Mouse (Mus musculus): ENCODE data around the gene Zfp202.
"Not testable (repeated sequence)": the region's sequence is repeated elsewhere in the genome, so short reads cannot be mapped to it uniquely, and the experiment has no call there.

Zfp202 gene

DNA sequence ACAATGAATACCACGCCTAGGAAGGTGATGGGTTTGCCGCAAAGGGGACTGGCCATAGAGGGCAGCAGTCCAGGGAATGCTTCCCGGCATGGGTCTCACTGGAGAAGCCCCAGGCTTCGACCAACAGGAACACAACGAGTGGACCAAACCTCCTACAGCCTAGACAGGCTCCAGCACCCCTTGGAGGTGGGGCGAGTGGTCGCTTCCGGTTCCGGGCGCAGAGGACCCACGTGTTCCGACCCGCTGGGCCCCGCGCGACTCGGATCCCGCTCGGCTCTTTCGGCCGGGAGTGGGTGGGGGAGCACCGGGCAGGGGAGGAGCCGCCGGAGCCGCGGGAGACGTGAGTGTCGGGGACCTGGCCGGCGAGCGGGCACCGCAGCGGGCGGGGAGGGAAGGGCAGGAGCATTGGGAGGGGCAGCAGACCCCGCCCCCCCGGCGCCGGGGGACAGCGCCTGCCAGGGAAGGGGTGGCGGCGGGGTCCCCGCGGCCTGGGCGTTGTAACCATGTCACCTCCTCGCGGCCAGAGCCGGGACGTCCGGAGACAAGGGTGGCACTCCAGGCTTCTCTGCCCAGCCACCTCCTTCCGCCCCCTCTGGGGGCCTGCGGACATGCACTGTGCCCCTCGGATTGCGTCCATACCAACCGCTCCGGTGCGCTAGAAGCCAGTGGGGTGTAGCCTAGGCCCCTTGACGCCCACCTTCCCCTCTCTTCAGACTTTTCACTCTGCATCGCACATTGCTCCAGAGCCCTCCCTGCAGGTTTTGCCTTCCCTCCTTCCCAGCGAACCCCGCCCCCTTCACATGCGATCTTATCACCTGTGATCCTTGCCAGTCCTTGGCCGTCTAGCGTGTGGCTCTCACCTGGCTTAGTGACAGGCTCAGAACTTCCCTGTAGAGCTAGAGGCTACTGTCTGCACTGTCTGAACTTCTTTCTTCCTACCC, at the start of gene Zfp202:
Gene Zfp202 (plus strand): TSS at position 219 of the 941 bp plus-strand sequence.
- peak; percentile 75 for DNase-seq

DNA sequence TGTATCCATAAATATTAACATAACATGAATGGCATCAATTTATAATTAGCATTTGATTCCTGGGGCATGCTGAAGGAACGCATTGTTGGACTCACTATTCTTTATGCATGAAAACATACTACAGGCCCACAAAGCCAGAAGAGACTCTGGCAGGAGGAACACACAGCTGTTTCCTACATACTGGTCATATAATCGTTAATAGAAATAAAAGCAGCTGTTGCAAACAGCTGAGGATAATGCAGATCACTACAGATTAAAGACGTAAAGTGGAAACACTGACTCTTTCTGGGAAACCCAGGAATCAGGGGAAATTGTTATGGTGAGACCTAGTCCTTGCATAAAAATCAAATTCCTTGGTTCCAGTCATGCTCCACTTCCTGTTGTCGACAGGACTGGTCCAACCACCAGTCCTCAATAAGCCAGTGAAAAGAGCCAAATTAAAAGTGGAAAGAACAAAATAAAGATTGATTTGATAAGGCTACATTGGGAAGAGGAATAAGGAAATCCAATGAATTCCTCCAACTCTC, 36.9 kb upstream of the Zfp202 start:
- DNase-seq: no peak

DNA sequence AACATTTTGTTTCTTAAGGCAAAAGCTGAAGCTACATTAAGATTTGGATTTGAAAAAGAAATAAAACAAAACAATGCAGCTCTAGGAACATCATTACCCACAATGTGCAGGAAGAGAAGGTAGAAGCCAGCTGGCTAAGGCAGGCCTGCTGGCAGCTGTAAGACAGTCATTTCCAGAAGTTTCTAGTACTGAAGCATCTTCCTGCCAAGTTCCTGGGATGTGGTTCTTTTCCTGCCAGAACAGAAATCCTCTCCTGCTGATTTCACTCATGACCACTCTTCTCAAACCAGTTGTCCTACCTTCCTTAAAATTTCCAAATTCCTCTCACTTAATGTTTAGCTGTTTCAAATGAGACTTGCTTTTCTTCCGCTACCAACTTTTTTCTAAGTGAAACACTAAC, 25.7 kb upstream of the Zfp202 start:
- no peak for DNase-seq

DNA sequence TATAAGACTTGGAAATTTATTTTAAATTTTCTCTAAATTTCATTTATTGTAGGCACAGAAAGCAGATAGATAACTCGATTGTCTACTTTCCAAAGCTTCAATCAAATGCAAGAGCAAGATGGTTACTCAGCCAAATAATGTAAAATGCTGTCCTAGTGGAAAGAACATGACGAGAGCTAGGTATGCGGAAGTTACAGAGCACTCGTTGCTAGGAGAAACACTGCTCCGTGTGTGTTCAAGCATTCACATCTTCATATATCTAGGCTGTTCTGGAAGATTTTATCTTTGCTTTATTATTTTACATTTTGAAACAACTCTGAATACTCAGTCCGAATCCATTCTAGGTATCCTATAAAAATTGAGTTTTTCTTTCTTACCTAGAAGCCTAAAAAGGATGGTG, 15.1 kb upstream of the Zfp202 start:
- no peak for DNase-seq

DNA sequence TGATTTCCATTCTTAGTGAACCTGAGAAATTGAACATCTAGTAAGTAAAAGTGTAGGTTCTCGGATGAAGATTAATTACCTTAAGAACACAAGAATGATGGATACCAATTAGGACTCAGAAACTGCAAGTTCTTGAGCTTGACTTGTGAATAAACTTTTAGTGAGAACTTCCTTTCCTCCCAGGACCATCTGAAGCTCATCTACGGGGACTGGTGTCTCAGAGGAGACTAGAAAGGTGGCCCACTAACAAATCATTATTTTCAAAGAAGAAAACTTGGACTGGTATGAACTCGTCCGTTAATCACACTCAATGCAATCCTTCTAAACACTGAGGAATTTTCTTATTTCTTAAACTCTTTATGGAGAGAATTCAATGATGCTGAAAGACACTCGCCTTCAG, 11.5 kb upstream of the Zfp202 start, which contains the start of gene Olfr986:
Gene Olfr986 (plus strand): TSS at position 301 of the 400 bp plus-strand sequence.
- no peak for DNase-seq

DNA sequence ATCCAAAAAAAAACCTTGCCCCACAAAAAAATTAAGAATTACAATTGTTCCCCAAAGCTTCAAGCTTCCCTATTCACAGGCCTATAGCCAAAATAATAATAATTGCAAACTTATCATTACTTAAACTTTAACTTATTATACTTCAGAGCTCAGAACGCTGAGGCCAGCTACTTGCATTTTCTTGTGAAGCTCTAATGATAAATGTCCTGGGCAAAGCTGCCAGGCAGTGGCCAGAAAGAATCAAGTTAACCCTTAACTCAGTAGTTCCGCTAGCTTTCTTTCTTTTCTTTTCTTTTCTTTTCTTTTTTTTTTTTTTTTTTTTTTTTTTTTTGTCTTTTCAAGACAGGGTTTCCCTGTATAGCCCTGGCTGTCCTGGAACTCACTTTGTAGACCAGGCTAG, 7.0 kb upstream of the Zfp202 start:
- DNase-seq: not testable (repeated sequence)

DNA sequence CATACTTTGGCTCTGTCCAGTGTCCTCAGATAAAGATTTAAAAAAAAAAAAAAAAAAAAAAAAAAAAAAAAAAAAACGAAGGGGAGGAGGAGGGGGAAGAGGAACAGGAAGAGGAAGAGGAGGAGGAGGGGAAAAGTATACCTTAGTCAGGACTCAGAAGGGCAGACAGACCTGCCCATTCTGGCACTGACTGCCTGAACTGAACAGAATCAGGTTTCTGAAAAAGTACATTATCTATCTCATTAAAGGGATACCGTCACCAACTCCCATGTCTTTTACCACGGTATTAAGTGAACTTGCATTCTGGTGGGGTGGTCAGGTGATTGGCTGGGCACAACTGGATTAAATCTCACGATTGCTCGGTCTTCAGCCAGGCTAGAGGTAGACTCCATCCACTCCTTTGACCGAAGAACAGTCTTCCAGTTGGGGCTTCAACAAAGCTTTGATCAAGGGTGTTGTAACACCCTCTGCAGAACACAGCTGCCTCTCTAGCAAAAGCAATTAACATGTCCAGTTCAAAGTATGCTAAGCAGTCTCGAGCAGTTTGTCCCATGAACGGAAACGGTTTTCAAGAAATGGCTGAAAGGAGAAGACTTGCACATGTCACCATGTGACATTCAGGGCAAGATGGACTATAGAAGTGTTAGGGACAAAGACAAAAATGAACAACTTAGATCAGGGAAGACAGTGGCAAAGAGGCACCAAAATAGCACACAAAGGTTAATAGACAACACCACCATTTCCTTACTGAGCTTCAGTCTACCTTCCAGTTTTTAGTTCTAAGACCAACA, 835 bp upstream of the Zfp202 start:
- no peak for DNase-seq

DNA sequence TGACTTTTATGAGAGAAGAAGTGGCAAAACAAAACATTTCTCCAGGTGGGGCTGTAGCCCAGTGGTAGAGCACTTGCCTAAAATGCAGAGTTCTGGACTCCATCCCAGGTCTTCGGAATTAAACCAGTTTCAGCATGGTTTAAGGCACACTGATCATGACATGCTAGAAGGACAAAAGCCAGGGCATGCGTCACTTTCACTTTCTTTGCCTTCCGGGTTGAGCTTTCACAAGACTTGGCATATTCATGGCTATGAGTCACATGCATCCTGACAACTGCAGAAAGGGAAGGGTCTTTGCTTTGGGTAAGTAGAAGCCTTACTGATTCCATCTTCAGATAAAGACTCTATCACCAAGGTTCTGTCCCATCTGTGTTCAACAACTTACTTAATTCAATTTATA, 3.9 kb downstream of the Zfp202 start:
- DNase-seq: no peak

DNA sequence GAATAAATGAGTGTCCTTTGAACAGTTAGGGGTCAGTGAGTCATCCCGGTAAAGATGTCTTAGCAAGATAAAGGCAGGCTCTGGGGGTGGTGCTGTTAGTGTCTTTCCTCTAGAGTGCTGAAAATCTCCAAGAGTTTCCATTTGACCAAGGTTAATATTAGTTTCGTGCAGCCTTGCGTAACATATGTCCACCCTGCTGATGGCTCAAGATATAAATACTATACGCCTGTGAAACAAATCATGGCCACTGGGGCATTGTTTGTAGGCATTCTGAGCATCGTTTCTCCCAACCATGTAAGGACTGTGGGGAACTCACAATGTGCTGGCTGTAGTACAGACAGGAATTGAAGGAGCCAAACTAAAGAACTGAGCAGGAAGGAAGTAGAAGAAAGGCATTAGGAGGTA, 14.4 kb downstream of the Zfp202 start:
- DNase-seq: no peak

DNA sequence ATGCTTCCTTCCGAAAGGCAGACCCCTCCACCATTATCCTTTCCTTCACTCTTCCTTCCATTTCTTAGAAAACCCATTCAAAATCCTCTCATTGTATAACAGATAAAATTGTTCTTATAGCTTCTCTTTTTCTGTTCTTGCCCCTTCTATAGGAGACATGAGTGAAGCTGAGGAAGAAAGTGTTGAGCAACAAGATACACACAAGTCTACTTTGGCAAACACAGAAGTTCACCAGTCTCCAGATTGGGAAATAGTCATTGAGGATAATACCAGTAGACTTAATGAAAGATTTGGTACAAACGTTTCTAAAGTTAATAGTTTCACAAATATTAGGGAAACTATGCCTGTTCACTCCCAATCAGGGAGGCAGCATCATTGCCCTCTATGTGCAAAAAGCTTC, 18.6 kb downstream of the Zfp202 start:
- DNase-seq: no peak

DNA sequence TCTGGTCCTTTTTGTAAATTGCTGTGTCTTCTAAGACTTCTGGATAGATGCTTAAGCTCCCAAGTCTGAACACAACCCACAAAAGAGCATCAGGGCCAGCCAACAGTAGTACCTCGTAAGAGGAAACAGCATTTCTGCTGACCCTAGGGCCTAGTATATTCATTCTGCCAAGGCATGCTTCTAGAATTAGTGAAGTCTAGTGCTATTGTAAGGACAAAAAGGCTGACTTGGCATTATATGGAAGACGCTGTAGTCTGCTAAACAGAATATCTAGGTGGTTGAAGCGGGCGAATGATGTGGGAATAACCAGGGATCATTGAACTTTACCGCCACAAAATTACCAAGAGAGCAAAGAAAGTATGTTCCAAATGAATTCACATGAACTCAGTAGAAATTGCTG, 21.9 kb downstream of the Zfp202 start:
- DNase-seq: no peak

DNA sequence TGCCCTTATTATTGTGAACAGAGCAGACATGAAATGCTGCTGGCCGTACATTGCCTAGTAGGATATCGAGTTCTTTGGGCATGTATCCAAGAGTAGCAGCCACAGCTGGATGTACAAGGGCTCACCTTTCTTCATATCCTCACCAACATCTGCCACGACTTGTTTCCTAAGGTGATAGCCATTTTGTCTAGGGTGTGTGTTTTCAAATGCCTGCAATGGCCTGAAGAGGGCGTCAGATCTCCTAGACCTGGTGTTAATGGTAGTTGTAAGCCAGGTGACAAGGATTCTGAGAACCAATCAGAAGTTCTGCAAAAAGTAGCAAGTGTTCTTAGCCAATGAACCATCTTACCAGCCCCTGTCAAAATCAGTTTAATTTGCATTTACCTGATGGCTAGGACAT, 24.5 kb downstream of the Zfp202 start:
- no peak for DNase-seq

DNA sequence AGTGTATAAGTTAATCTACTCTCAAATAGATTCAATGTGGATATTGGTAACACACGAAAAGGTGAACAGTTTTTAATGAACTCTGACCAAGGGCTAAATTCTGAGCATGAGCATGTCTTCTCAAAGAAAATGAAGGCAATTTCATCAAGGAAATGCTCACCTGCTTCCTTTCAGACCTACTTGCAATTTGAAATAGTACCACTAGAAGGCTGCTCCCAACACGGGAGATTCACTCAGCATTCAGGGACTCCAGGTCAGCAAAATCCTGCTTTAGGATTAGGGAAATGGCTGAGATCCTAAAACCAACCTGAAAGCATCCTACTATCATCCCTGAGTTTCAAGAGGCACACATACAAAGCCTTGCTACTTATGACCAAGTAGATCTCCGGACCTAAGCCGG, 32.2 kb downstream of the Zfp202 start:
- no peak for DNase-seq

DNA sequence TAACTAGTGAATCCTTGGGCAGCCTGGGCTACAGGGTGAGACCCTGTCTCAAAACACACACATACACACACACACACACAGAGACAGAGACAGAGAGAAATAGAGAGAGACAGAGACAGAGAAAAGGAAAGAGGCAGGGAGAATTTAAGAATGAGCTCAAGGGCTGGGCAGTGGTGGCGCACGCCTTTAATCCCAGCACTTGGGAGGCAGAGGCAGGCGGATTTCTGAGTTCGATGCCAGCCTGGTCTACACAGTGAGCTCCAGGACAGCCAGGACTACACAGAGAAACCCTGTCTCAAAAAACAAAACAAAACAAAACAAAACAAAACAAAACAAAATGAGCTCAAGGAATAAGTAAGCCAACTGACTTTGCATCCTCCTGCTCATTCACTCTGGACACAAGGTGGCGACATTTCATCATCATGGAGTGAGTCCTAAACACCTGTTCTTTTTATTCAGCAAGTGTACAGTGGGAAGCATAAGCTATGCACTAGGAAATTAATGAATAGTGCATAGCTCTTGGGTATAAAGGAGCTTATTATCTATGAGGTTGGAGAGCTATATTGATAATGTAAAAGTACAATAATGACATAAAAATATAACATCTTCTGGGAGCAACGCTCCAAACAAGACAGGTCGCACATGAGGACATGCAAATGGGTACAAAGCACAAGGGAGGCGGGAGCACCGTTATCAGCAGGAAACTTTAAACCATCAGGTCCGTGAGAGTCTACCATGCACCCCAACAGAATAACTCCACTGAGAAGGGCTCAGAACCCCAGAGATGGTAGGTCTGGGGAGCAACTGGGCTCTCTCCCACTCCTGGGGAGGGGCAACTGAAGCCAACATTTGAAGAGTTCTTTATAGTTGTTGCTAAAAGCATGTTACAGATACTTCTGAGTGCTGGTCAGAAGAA, 36.0 kb downstream of the Zfp202 start:
- DNase-seq: peak; percentile 47

DNA sequence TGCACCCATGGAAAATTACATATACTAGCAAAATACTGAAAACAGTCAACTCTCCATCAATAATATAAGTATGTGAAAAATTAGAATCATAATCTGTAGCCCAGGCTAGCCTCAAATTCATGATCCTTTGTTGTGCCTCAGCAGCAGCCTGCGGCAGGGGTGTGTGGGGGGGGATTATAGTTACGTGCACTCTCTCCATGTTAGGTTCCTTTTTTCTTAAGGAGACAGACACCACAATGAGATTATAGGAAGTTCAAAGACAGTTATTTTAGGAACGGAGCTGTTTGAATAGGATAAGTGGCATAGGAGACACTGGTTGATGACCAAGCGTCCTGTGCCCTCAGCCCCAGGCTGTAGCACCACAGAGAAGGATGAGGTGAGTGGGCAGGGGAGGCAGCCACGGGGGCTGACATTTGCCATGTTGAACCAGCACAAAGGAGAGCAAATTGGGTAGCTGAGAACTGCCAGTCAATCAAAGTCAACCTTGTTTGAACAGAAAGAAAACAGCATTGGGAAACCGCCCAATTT, 36.8 kb downstream of the Zfp202 start:
- DNase-seq: no peak

DNA sequence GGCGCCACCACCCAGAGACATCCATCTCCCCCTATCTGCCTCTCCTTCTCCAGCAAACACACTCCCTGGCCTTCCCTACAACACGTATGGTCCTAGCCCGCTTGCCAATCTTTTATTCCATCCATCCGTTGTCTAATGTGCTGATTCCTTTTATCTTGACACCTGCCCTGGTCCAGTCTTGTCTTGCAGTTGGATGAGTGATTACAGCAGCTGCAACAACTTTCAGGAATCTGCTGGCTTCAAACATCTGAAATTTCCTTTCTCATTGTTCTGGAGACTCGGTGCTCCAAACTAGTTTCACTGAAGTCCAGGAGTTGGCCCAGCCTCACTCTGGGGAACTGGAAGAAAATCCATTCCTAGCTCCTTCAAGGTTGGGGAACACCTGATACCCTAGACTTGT, 37.4 kb downstream of the Zfp202 start:
- DNase-seq: no peak

DNA sequence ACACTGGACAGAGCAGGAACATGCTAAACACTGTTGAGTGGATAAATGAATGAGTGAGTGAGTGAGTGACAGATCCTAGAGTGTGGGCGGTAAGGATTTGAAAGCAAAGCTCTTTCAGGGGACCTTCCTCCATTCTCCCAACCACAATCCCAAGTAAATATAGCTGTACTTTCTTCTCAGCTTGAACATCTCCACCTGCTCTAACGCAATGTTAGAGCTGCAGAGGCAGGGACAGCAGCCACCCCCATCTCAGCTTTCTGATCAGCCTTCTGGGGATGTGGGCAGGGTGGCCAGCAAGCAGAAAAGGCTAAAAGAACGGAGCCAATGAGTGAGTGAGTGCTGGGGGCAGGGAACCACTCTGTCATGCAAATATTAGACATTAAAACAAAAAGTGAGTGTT, 38.9 kb downstream of the Zfp202 start:
- no peak for DNase-seq

DNA sequence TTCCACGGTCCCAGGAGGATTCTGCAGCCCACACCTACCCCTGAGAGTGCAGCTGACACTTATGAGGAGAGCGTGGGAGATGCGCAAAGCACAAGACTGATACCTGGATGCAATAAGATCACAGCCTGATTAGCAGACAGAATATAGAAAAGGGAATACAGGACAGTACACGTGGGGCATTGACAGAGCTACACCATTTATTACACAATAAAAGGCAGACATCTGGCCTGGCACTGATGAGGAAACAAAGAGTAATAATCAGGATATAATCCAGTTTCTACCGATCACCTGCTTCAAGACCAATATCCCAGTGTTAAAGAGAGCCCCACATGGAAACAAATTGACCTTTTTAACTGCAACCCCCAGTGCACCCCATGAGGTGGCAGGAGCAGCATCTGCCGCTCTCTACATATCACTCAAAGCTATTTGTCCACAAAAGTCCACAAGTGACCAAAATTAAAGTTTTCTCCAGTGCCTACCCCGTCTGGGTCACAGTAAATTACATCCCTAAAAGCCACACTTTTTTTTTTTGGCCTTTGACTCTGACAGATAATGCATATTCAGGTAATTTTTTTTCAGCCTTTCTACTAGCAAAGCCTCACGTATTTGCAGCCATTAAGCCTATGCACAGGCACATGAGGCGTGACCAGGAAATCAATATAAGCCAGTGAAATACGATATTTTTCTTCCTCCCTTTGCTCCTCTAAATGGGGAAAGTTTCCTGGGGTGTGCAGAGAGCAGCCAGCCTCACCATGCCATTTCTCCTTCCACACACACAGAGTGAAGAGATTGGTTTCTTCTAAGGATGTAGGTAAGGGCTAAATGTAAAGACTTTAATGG, 42.3 kb downstream of the Zfp202 start:
- DNase-seq: no peak

DNA sequence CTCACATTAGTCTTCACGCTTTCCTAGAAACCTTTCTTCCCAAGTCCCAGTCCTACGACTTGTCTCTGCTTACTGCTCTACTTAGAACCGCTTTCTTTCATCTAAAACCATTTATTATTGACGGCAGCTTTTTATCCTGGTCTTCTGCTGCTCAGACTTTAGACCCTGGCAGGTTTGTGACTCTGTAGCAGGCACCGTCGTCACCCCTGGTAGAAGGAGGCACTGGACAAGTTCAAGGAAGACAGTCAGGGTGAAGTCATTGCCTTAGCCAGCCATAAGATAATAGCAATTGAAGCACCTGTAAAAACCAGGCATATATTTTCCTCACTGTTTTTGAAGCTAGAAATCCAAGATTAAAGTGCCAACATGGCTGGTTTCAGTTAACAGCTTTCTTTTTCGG, 43.1 kb downstream of the Zfp202 start:
- DNase-seq: no peak

DNA sequence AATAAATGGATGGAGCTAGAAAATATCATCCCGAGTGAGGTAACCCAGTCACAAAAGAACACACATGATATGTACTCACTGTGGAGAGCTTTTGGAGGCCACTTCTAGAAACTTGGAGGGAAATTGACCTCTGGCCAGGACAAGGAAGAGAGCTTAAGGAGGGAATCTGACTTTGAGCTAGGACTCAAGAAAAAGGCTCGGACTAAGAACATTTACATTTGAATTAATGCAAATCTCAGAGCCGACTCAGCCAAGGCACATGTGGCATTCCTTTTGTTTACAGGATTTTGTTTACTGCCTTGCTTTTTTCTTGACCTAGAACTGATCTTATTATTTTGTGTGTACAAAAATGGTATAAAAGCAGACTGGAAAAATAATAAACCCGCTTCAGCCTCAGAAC, 47.6 kb downstream of the Zfp202 start:
- DNase-seq: no peak

DNA sequence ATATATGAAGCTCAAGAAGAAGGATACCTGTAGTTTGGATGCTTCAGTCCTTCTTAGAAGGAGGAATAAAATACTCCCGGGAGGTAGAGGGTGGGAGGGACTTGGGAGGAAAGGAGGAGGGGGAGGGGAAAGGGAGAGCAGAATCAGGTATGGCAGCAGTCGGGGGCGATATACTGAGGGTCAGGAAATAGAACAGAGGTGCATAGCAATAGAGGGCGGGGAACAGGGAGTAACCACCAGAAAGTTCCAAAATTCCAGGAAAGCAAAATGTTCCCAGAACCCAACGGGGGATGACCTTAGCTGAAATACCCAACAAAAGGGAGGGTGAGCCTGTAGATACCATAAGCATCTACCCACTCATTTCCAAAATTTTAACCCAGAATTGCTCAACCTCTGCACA, 48.2 kb downstream of the Zfp202 start:
- DNase-seq: no peak
